Mouse (Mus musculus): ENCODE measurements around the gene Suz12. TPM values are rescaled to one million over a fixed set of nuclear protein-coding genes. Genes with fewer than 3 reads are reported as not detected.

Suz12 gene
- polyA plus RNA-seq, 1 experiment from 2014 or later: 46.3 TPM

DNA sequence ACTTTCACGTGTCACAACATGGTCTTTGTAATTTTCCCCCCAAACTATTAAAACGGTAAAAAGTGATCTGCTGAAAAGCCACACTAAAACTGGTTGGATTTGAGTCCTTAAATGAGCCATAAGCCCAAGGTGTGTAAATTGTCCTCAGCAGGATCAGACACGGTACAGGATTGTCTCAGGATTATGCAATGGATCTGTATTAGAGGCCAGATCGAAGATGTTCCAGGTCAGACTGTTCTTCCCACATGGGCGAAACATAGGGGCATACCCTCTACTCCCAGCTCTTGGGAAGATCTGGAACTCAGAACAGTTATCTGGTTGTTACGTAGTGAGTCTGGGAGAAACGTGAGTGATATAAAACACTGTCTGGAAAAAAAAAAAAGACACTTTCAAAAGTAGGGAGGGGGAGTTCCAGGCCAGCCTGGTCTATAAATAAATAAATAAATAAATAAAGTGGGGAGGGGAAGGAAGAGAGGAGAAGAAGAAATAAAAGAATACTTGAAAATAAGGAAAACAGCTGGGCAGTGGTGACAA is 88.9 kb downstream of the Suz12 start:
- Histone ChIP-seq H3K4me1 (peaks cover 13% of the 10 kb centered on the region), H3K4me2 (no peak overlapping the region), H3K9me3 (0 out of 2 replicates have a peak, but pooled peaks cover 3% of the 10 kb centered on the region), H3K4me3 (replicated peaks) (no peak overlapping the region), H3K27ac (no peak overlapping the region), H3K9ac (no peak overlapping the region), H3K36me3 (replicated peaks) (no peaks in the 10 kb centered on the region), H3K27me3 (no peaks in the 10 kb centered on the region)
- ATAC-seq (ENCODE audit: low FRiP score): no peak
- 85% methylated on average over 7 of the region's 7 CpGs for WGBS

Other genes starting within 250 kb of the Suz12 start
- gene Utp6, start 30.7 kb upstream of the Suz12 start, polyA plus RNA-seq (2016; fragmentation: Nextera tagmentation; extraction: Ambion mirVana): 74.8 and 77.6 TPM in 2 replicates
- gene Crlf3, start 87.9 kb downstream of the Suz12 start, polyA plus RNA-seq (2016; fragmentation: Nextera tagmentation; extraction: Ambion mirVana): 30.9 and 33.9 TPM in 2 replicates
- 19.5 and 20.1 TPM in 2 replicates for gene Atad5, start 96.3 kb downstream of the Suz12 start, polyA plus RNA-seq (2016; fragmentation: Nextera tagmentation; extraction: Ambion mirVana)
- gene Tefm, start 149.1 kb downstream of the Suz12 start, polyA plus RNA-seq (2016; fragmentation: Nextera tagmentation; extraction: Ambion mirVana): 27.8 and 30.4 TPM in 2 replicates
- 1.4 and 1.7 TPM in 2 replicates for gene Adap2, start 161.0 kb downstream of the Suz12 start, polyA plus RNA-seq (2016; fragmentation: Nextera tagmentation; extraction: Ambion mirVana)
- gene Rnf135, start 190.7 kb downstream of the Suz12 start, polyA plus RNA-seq (2016; fragmentation: Nextera tagmentation; extraction: Ambion mirVana): 2.8 and 2.9 TPM in 2 replicates
- gene Rhot1, start 215.9 kb downstream of the Suz12 start, polyA plus RNA-seq (2016; fragmentation: Nextera tagmentation; extraction: Ambion mirVana): 61.9 and 65.5 TPM in 2 replicates